Mouse (Mus musculus) NIH3T3 (cell line): Measurements from ENCODE around the gene Tuba4a.

Source experiments
- DNase-seq: peaks from one replicate; pipeline ENCODE4 v3.0.0-alpha.2; 2012; ENCODE audit warnings: low read depth

Tuba4a gene

DNA sequence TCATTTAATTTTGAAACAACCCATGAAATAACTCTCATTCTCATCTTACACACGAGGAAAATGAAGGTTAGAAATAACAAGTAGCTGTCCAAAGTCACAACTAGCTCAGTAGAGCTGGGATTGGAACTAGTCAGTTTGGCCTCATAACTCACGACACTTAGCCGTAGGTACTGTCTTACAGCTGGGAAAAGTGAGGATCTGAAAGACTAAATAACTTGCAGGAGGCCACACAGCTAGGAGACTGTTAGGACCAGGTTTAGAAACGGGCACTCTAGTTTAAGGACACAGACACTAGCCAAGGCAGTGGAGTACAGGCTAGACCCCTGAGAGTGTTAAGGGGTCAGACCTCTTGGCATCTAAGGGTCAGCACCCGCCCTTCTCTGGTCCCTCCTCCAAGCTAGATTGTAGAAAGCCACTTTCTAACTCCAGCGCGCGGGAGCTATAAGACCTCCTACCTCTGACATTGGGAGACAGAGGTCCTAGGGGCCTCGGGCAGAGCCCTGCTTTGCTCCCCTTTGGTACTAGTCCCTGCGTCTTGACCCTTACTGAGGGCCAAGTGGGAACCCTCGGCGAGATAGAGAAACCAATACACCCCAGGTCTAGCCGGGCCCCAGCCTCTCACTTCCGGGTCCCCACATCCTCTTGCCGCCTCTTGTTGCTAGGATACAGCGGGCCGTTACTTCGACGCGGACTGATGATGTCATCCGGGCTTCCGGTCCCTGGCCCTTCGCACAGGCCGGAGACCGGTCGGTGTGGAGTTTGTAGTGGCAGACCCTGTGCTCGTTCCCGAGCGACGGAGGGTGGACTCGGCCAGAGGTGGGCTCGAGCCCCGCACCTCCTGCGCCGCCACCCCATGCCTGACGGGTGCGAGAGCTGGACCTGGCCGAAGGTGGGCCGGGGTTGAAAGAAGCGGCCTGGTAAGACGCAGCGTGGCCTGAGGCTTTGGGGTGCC is 9.3 kb downstream of the Tuba4a start, which contains the start of the genes Glb1l and Stk16:
Gene Glb1l, minus strand, starts transcription at position 678 of the 952 bp plus-strand sequence.
Gene Stk16, plus strand, starts transcription at position 703 of the 952 bp plus-strand sequence.
- peak; percentile 99 for DNase-seq

DNA sequence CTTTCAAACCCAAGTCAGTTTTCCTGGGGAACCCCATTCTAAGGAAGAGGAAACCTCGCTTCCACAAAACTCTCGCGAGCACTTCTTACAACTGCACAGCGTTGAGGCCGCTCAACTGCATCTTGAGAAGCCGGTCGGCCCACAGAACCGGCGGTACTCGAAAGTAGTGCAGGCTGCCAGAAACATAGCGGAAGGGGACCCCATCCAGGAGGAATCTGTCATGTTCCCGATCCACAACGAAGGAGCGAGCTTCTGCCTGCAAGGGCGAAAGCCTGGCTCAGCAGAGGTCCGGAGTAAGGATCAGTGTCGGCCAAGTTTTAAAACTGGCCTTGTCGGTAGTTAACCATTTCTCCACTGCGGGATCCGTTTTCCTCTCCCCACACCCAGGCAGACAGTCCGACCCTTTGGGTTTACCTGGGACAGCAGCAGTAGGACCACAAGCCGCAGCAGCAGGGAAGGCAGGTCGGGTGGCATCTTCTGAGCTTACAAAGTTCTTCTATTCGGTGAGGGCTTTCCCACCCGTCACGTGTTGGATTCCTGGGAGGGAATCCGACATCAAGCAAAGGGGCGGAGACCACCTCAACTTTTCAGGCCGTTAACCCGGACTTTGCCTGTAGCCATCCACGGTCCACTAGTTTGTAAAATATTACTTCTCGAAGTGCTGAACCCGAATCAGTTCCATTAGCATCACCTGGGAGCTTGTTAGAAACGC is 10.5 kb downstream of the Tuba4a start:
- DNase-seq, result peak; percentile 86

DNA sequence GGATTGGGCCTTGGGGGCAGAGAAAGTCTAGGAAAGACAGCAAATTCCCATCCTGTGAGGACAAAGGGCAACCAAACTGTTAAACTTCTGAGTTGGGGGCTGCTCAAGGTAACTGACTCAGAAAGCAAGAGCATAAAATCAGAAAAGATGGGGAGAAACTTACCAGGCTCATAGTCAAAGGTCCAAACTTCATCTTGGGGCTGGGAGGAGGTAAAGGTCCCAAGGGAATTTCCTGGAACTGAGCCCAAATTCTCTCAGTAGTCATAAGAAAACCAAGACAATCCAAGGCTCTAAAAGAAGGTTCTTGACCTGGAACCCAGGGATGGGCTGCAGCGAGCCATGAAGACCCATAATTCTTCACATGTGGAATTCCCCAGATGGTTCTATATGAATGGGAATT is 18.4 kb downstream of the Tuba4a start:
- DNase-seq, result no peak

DNA sequence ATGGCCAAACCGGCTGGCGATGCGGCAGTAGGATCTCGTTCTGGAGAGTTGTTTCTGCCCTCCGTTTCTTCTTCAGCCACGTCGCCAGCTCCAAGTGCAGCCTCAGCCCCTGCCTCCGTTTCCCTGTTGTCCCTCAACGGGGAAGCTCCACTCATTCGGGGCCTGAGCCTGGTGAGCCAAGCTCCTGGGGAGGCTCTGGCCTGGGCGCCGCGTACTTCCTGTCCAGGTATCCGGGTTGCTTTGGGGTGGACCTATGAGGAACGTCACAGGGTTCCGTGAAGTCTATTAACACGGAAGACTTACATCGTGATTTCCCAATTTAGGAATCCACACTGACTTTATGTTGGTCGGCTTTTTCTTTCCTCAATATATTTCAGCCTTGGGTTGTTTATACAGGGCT is 27.2 kb downstream of the Tuba4a start:
- DNase-seq, result peak; percentile 73

DNA sequence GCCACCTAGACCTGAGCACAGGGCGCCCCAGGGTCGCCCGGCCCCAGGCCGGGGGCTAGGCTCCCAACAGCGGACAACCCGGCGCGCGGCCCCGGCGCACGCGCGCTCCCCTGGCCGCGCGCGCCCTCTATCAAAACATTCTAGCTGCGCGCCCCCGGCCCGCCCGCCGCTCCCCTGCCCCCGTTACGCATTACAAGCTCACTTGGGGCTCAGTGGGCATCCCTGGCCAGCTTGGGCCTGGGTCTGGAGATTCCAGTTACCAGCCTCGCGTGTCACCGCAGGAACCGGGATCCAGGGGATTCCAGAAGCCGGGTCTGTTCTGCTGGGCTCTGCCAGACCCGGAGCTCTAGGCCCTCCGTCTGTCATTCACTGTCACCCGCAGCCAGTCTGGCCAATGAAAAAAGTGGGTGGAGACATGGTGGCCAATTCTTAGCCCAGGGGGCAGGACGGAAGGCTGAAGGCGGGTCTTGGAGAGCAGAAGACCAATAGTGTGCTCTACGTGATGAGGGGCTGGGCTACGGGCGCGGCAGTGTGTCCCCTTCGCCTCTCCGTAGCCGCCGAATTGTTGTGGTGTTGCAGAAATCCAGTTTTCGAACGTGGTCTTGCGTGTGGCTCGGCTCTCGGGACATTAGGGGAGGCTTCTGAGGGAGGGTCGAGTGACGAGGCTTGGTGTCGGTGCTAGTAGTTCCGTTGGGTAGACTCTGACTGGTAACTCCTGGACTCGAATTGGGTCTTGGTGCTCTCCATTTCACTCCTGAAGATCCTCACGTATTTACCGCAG is 27.9 kb downstream of the Tuba4a start, which contains the start of the genes Ankzf1 and Atg9a:
Gene Ankzf1, plus strand, starts transcription at position 530 of the 781 bp plus-strand sequence.
Gene Atg9a, minus strand, starts transcription at position 575 of the 781 bp plus-strand sequence.
- DNase-seq, result peak; percentile 98

DNA sequence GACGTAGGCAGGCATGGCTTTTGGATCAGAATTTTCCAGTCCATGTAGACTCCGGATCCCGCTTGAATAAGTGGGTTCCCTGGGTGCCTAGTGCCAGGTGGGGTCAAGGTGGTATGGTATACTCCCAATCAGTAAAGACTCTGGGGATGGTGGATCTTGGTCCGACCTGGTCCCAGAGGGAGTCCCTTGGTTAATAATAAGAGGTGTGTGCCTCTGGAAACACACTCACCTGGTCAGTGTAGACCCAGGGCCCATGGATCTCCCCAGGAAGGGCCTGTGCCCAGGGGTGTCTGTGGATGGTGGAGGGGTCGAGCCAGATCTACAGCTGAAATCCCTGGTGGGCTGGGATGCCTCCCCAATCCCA is 28.4 kb downstream of the Tuba4a start:
- DNase-seq, result no peak

DNA sequence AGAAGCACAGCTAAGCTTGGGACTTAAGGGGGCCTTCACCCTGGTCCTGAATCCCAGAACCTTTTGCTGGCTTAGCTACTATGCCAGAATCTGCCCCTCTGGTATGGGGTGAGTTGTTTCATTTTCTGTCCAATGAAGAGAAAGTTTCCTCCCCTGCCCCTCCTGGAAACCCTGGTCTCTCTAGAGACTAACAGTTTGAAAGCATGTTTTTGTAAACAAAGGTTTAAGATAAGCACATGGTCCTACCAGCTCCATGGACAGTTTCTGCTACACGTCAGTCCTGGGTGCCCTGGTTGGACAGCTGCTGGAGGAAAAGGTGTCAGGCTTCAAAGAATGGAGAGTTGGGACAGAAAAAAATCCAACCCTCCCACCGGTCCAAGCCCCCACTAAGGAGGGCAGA is 29.1 kb downstream of the Tuba4a start:
- DNase-seq, result no peak

DNA sequence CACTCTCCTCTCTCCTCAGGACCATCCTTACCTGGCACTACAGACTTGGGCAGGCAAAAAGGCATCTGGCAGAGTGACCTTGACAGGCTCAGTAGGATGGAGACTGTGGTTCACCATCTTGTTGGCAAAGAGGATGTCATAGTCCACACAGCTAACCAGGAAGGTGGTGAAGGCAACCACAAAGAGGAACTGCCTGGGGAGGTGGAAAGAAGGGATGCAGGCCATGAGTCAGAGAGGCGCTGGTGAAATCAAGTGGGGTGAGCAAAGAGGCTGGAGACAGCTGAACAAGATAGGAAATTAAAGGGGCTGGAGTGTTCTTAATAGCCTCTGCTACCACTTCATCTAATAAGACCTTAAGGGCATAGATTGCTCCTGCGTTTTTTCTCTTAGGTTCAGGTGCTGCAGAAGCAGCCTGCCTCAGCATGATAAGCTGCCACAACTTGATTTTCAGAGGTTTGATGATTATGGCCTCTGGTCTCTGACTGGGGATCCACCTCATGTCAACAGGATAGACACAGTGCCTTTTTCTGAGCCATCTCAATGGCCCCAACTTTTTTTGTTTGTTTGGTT is 31.7 kb downstream of the Tuba4a start:
- no peak for DNase-seq

DNA sequence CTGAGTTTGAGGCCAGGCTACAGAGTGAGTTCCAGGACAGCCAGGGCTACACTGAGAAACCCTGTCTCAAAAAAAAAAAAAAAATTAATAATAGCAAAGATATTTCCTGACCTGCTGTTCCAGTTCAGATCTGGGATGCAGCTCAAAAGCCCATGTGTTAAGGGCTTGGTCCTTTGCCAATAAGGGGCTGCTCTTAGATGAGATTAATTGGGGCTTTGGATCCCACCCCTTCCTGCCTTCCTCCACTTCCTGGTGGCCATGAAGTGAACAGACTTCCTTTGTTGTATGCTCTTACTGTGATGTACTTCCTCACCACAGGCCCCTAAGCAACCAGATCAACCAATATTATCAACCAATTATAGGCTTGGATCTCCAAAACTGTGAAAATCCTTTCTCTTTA is 32.5 kb downstream of the Tuba4a start:
- DNase-seq, result no peak

DNA sequence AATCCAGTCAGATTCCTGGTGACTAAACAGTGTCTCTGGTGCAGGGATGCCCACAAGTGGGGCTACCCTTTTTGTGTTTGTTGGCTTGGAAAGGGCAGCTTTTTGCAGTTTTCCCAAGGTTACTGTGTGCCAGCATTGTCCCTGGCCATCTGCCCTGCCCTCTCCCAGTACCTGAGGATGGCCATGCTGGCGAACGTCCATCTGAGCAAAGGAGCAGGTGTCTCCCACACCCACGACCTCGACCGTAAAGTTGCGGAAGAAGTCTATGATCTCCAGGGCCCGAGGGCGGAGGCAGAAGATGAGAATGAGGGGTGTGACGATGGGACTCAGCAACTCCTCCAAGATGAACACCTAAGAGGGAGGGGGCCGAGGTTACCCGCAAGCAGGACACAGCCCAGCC is 34.2 kb downstream of the Tuba4a start:
- DNase-seq, result no peak

DNA sequence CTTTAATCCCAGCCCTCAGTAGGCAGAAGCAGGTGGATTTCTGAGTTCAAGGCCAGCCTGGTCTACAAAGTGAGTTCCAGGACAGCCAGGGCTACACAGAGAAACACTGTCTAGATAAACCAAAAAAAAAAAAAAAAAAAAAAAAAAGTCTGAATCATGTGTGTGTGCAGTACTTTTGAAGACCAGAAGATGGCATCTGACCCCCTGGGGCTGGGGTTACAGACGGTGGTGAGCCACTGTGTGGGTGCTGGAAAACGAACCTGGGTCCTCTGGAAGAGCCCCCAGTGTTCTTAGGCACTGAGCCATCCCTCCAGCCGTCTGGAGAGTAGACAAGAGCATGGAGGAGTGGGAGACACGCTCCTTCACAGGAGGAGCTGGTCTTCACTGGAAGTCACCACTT is 37.5 kb downstream of the Tuba4a start:
- DNase-seq, result no peak

DNA sequence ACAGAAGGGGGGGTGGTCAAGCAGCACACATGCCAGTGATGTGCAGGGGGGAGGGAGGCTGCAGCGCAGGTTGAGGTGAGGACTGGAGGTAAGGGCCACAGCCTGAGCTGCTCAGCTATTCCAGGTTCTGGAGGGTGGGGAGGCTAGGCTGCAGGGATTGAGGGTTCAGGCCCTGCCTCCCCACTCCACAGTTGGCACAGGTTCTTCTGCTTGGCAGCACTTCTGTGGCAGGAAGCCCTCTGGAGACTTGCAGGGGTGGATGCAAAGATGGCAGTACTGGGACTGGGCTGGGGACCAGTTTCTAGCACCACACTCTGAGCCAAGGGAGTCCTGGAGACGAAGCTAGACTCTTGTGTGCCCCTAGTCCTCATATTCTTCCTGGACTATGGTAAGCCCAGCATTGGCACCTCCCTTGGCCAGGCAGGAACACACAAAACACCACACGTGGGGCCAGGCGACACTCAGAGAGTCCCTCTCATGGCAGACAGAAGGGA is 38.2 kb downstream of the Tuba4a start:
- DNase-seq, result no peak

DNA sequence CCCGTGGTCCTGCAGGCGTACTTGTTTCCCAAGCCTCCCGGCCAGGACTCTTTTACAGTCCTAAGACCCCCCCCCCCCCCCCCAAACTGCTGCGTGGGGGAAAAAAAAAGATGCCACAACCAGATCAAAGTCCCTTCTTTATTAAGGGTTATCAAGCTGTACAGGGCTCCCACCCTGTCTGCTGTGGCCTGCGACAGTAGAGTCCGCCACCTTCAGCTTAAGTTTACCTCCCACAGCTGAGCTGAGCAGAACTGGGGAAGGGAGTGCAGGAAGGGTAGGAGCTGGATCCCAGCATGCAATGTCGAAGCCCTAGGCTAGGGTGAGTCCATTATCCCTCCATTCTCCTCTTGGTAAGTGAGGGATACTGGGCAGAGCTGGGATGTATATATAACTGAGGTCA is 38.9 kb downstream of the Tuba4a start:
- no peak for DNase-seq

DNA sequence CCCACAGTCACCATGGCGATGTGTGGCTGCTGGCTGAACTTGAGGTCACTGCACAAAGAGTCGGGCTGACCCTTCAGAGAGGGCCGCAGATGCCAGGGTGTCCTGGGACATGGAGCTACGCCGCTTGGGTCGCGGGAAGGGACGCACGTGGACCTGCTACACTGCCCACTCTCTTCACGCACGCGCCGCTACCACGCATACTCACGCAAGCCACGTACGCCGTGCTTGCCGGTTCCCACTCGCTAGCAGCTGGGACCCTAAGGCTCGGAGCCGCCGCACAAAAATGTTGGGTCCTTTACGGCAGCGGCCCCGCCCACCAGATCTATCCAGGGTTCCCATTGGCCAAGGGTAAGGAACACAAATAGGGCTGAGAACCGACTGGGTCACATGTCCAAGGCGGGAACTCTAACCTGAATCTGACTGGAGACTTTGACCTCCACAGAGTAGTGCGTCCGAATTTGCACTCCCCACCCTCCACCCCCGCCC is 39.5 kb downstream of the Tuba4a start, which contains the start of gene Abcb6:
Gene Abcb6, minus strand, starts transcription at position 288 of the 486 bp plus-strand sequence.
- peak; percentile 91 for DNase-seq

DNA sequence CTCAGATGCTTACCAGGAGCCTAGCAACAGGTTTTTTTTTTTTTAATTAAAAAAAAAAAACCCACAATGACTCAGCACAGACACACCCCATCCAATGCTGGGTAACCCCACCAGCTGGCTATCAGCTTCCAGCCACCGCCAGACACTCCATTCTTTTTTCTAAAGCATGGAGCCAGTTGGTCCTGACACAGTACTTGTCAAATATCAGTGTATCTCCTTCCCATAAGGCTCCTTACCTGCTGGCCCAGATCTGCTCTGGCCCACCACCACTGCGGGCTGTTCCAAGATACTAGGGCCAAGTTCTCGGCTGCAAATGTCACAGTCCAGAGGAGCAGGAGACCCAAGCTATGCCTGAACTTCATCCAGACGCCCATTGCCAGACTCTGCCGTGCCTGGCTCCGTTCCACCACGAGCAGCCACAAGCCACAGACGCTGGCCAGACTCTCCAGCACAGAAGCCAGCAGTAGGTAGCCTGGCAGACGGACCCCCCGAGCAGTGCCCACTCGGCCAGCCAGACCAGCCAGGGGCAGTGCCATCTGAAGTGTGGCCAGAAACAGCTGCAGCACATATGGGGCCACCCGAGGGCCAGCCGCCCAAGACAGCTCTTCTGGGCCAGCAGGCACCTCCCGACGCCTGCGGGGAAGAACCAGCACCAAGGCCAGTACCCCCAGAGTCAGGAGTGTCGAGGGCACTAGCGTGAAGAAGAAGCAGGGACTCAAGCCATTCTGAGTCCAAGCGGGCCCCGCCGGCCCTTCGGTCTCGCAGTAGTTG is 40.1 kb downstream of the Tuba4a start:
- peak; percentile 60 for DNase-seq

DNA sequence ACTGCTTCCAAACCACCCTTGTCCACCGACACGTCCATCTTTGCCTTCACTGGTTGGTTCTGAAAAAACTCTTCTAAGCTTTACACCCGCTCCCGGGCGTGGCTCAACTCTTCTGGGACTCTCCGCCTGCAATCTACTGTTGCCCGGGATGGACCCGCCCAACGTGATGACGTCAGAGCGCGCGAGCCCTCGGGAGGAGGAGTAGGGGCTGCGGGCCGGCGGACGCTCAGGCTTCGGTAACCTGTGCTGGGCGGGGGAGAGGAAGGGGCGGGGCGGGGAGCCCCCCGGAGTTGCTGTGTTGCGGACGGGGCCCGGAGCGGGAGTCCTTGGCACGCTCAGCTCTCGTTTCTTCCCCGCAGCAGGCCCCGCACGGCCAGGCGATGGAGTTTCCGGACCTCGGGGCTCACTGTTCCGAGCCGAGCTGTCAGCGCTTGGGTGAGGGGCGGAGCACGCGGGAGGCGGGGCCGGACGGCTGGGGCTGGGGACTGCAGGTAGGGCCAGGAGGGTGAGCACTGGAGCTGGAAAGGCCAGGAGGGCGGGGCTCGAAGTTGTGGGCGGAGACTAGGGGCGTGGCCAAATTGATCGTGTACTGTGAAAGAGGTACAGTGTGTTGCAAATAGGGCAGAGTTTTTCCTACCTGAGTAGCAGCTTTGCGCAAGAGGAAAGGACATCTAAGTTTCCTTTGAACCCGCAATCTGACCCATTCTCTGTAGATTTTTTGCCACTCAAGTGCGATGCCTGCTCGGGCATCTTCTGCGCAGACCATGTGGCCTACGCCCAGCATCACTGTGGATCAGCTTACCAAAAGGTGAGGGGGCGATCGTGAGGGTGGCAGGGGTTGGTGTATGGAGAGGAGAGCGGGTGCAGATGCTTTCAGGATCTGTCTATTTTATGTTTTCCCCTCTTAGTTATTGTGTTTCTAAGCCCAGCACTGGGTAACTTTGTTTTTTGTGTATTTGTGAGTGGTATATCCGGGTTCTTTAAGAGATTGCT is 50.9 kb downstream of the Tuba4a start, which contains the start of gene Zfand2b:
Gene Zfand2b, plus strand, starts transcription at position 175 of the 993 bp plus-strand sequence.
- DNase-seq, result peak; percentile 99

DNA sequence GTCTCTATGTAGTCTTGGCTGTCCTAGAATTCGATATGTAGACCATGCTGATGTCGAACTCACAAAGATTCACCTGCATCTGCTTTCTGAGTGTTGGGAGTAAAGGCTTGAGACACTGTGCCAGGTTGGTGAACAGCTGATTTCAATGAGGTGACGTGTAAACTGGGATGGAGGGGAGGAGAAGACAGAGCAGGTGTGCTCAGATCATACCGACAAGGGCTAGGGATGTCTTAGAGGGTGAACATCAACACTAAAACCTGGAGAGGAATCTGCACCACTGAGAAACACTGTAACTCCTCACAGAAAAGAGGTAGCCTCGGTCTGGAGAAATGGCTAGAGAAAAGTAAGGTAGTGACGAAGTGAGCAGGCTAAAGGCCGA is 51.6 kb downstream of the Tuba4a start:
- DNase-seq, result no peak
